Mouse (Mus musculus) frontal cortex, postnatal 10 days (tissue): Measurements from ENCODE around the gene Il2rb.

ENCODE experiments used
- DNase-seq, 2 experiments: peaks; one replicate each; pipeline ENCODE4 v3.0.0; 2022; ENCODE audit warnings: low spot score in 2 of 2, mixed read lengths in 1 of 2

The Il2rb gene

GRCm38 (mm10) chr15:78447746-78448535 is 47.1 kb downstream of the Il2rb start:
- DNase-seq, result peak; percentile 87 to 91

- peak in 1 of 2 experiments; percentile 9 for DNase-seq
Observed at GRCm38 (mm10) chr15:78447121-78447520, 48.0 kb downstream of the Il2rb start.

GRCm38 (mm10) chr15:78443857-78444256 is 51.2 kb downstream of the Il2rb start:
- no peak for DNase-seq

- DNase-seq, result no peak
Observed at GRCm38 (mm10) chr15:78442231-78442630, 52.8 kb downstream of the Il2rb start.

GRCm38 (mm10) chr15:78438973-78439372 is 56.1 kb downstream of the Il2rb start:
- peak in 1 of 2 experiments; percentile 7 for DNase-seq

- DNase-seq, result peak in 1 of 2 experiments; percentile 14
Observed at GRCm38 (mm10) chr15:78438505-78438904, 56.6 kb downstream of the Il2rb start.

- peak in 1 of 2 experiments; percentile 16 for DNase-seq
Observed at GRCm38 (mm10) chr15:78438018-78438394, 57.1 kb downstream of the Il2rb start.

GRCm38 (mm10) chr15:78437237-78438017 is 57.6 kb downstream of the Il2rb start:
- DNase-seq, result peak in 1 of 2 experiments; percentile 58

- DNase-seq, result peak; percentile 87
Observed at GRCm38 (mm10) chr15:78436380-78437192, 58.5 kb downstream of the Il2rb start.

- peak in 1 of 2 experiments; percentile 18 for DNase-seq
Observed at GRCm38 (mm10) chr15:78435681-78436080, 59.4 kb downstream of the Il2rb start.

GRCm38 (mm10) chr15:78434896-78435520 is 60.1 kb downstream of the Il2rb start:
- peak in 1 of 2 experiments; percentile 56 for DNase-seq

- DNase-seq, result no peak
Observed at GRCm38 (mm10) chr15:78431541-78432121, 63.4 kb downstream of the Il2rb start.

GRCm38 (mm10) chr15:78430874-78431273 is 64.2 kb downstream of the Il2rb start:
- no peak for DNase-seq

GRCm38 (mm10) chr15:78429871-78430622 is 65.0 kb downstream of the Il2rb start:
- peak in 1 of 2 experiments; percentile 11 for DNase-seq
